In genomic region chr12:109502360-109503040, GRCm38 (mm10) we compare ENCODE assay signal across 14 mouse cellular contexts.
"Had no signal": no experiment of that assay in that cellular context is flagged by ENCODE, and none has a peak within 500 bp of the region (broad histone marks: within the 10 kb centered on the region; RNA-seq: fewer than 3 reads in every experiment).

No protein-coding gene starts in this region.

- H3K4me1 ChIP-seq: midbrain, embryonic 13.5 days; neural tube, embryonic 12.5 days had no signal

- H3K9ac ChIP-seq: liver, embryonic 14.5 days; midbrain, embryonic 13.5 days; neural tube, embryonic 12.5 days had no signal

- DNase-seq: kidney, adult 11 months; kidney, adult 9 months; kidney, postnatal 36 days; lung, adult 2 months; lung, postnatal 36 days; right cerebral cortex, adult 18-20 months; right cerebral cortex, postnatal 25 days; thymus, postnatal 14 days had no signal

- H3K27me3 ChIP-seq: neural tube, embryonic 12.5 days had no signal

- ATAC-seq: lung, postnatal 0 days; midbrain, embryonic 13.5 days had no signal

- H3K27ac ChIP-seq: kidney, postnatal 0 days; liver, embryonic 14.5 days; midbrain, embryonic 13.5 days; neural tube, embryonic 12.5 days; stomach, postnatal 0 days had no signal

- H3K36me3 ChIP-seq: midbrain, embryonic 13.5 days; neural tube, embryonic 12.5 days had no signal

- H3K4me2 ChIP-seq: midbrain, embryonic 13.5 days; neural tube, embryonic 12.5 days had no signal

- H3K9me3 ChIP-seq: midbrain, embryonic 13.5 days; neural tube, embryonic 12.5 days had no signal

- H3K4me3 ChIP-seq: midbrain, embryonic 13.5 days; neural tube, embryonic 12.5 days had no signal
